Mouse (Mus musculus): ENCODE data around the gene A930033H14Rik. TPM values are rescaled to one million over a fixed set of nuclear protein-coding genes. Genes with fewer than 3 reads are reported as not detected.

The A930033H14Rik gene
- total RNA-seq, 2 experiments from 2014 or later = 3.8 to 4.7 TPM

- DNase-seq (ENCODE audit: low spot score in 2 of 2) = no peak
Measured at GRCm38 (mm10) chr10:69204677-69205400, 8.1 kb downstream of the A930033H14Rik start.

GRCm38 (mm10) chr10:69193721-69194120, 19.2 kb downstream of the A930033H14Rik start:
- DNase-seq (ENCODE audit: low spot score in 2 of 2) = no peak

GRCm38 (mm10) chr10:69192266-69192665, 20.6 kb downstream of the A930033H14Rik start:
- DNase-seq (ENCODE audit: low spot score in 2 of 2) = no peak

- DNase-seq (ENCODE audit: low spot score in 2 of 2) = no peak
Measured at GRCm38 (mm10) chr10:69190434-69191160, 22.3 kb downstream of the A930033H14Rik start.

- no peak for DNase-seq (ENCODE audit: low spot score in 2 of 2)
Measured at GRCm38 (mm10) chr10:69187773-69188443, 25.0 kb downstream of the A930033H14Rik start.

GRCm38 (mm10) chr10:69185894-69186893, 26.7 kb downstream of the A930033H14Rik start:
- DNase-seq (ENCODE audit: low spot score in 2 of 2) = peak; percentile 60 to 69

- no peak for DNase-seq (ENCODE audit: low spot score in 2 of 2)
Measured at GRCm38 (mm10) chr10:69185431-69185830, 27.5 kb downstream of the A930033H14Rik start.

- DNase-seq (ENCODE audit: low spot score in 2 of 2) = no peak
Measured at GRCm38 (mm10) chr10:69184903-69185302, 28.0 kb downstream of the A930033H14Rik start.

GRCm38 (mm10) chr10:69180997-69181396, 31.9 kb downstream of the A930033H14Rik start:
- no peak for DNase-seq (ENCODE audit: low spot score in 2 of 2)

GRCm38 (mm10) chr10:69179341-69179740, 33.6 kb downstream of the A930033H14Rik start:
- DNase-seq (ENCODE audit: low spot score in 2 of 2) = no peak

GRCm38 (mm10) chr10:69176116-69176515, 36.8 kb downstream of the A930033H14Rik start:
- no peak for DNase-seq (ENCODE audit: low spot score in 2 of 2)

- DNase-seq (ENCODE audit: low spot score in 2 of 2) = no peak
Measured at GRCm38 (mm10) chr10:69172412-69172811, 40.5 kb downstream of the A930033H14Rik start.

GRCm38 (mm10) chr10:69166514-69166913, 46.4 kb downstream of the A930033H14Rik start:
- DNase-seq (ENCODE audit: low spot score in 2 of 2) = no peak

- no peak for DNase-seq (ENCODE audit: low spot score in 2 of 2)
Measured at GRCm38 (mm10) chr10:69165847-69166246, 47.1 kb downstream of the A930033H14Rik start.

GRCm38 (mm10) chr10:69165125-69165524, 47.8 kb downstream of the A930033H14Rik start:
- peak in 1 of 2 experiments; percentile 21 for DNase-seq (ENCODE audit: low spot score in 2 of 2)

GRCm38 (mm10) chr10:69163216-69163615, 49.7 kb downstream of the A930033H14Rik start:
- no peak for DNase-seq (ENCODE audit: low spot score in 2 of 2)

- DNase-seq (ENCODE audit: low spot score in 2 of 2) = no peak
Measured at GRCm38 (mm10) chr10:69162577-69162976, 50.3 kb downstream of the A930033H14Rik start.

- no peak for DNase-seq (ENCODE audit: low spot score in 2 of 2)
Measured at GRCm38 (mm10) chr10:69161503-69161902, 51.4 kb downstream of the A930033H14Rik start.

GRCm38 (mm10) chr10:69160877-69161276, 52.0 kb downstream of the A930033H14Rik start:
- DNase-seq (ENCODE audit: low spot score in 2 of 2) = no peak

Measured in layer of hippocampus, postnatal 14 days (tissue).